Mouse (Mus musculus) gastrocnemius, postnatal 36 days (tissue): ENCODE results near the gene Plch2. TPM values are rescaled to one million over a fixed set of nuclear protein-coding genes. Genes with fewer than 3 reads are reported as not detected.
A peak's percentile ranks its signal among the peaks of the same experiment; 100 is the strongest.

Experiments
- DNase-seq, 2 experiments: peaks; one replicate each; pipeline ENCODE4 v3.0.0; 2022
- intact Hi-C: fragments of 180-260 bp; cut with DNase I; formaldehyde crosslinking; loops from one replicate; pipeline ENCODE4 v1.15.1; 2025
- total RNA-seq, 2 experiments: library from RNA; stranded (reverse); gene quantifications; 2 replicates each; pipeline ENCODE4 v1.2.3; 2021

Plch2 gene
- total RNA-seq, 2 experiments from 2014 or later, result 0.26 to 0.47 TPM

DNA sequence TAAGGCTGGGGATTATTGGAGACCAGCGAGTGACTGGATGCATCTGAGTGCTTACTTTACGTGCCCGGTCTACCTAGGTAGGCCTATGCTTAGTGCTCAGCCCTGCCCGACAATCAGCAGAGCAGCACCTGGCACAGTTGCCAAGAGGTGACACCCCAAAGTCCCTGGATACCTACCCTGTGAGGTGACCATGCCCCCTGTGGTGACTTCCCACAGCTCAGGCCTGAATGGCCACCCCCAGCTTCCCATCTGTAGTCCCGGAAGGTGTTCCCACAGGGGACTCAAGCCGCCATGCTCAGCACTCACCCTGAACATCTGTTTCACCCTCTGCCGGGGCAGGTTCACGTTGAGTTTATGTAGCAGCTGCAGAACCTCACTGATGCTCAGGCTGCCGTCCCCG lies 50.3 kb downstream of the Plch2 start:
- intact Hi-C loops, result no loop called here

DNA sequence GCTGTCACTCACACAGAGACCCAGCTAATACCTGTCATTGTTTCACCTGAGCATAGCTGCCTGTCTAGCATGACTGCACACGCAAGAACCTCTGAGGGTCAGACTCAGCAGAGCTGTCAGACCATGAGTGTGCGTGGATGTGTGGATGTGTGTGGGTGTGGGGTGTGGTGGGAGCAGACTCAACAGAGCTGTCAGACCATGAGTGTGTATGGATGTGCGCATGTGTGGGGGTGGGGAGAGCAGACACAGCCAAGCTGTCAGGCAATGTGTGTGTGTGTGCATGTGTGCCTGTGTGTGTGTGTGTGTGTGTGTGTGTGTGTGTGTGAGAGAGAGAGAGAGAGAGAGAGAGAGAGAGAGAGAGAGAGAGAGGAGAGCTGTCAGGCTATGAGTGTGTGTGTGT lies 51.3 kb downstream of the Plch2 start:
- intact Hi-C loops, result no loop called here
- no peak for DNase-seq

More for the DNA sequence above, 50.3 kb downstream of the Plch2 start:
- DNase-seq, result no peak

- intact Hi-C loops, result no loop called here
- DNase-seq, result no peak
Observed at GRCm38 (mm10) chr4:154999379-154999778, 57.2 kb downstream of the Plch2 start.

DNA sequence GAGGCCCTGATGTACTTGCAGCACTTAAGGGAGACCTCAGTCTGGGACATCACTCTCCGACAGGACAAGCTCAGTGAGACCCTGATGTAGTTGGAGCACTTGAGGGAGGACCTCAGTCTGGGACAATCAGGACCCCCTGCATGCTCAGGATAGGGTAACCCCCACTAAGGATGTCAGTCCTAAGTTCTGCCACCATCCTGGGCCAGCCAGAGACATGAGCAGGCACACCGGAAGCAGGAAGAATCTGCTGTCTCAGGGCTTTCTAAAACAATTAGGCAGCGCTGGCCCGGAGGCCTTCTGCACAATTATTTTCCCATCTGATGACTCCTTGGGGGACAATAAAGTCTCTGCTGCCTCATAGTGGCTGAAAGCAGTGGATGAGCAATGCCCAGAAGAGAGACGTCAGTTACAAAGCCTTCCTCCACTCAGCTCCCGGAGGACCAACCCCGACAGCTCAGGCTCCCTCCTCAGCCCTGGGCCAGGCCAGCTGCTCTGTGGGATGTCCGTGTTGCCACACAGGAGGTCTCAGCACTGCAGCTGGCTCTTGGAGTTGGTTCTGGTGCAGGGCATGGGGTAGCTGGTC lies 59.9 kb downstream of the Plch2 start:
- peak in 1 of 2 experiments; percentile 39 for DNase-seq
- intact Hi-C loops, result no loop called here

DNA sequence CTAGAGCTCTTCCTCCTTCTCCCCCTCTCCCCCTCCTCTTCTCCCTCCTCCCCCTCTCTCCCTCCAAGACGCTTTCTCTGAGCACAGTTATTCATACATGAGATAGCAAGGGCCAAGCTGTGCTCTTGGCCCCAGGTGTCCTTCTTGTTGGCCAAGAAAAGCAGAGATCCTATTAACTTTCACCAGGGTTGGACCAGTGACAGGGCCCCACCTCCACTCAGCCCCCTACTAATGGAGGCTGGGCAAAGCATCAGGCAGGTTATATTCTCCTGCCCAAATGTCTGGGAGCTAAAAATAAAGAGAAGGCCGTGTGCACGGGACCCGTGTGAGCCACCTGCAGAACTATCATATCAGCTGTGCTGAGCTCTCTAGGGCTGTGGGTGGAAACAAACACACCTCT lies 61.7 kb downstream of the Plch2 start:
- no peak for DNase-seq

GRCm38 (mm10) chr4:154986750-154987149 lies 69.8 kb downstream of the Plch2 start:
- no peak for DNase-seq
- intact Hi-C loops, result loop anchor here (5.0 kb wide), 2 partner anchors 44 to 104 kb away; no protein-coding TSS in a partner anchor

More for the DNA sequence above, 61.7 kb downstream of the Plch2 start:
- intact Hi-C loops, result loop anchor here (5.0 kb wide), 1 partner anchor 43 kb away; no protein-coding TSS in a partner anchor

GRCm38 (mm10) chr4:154986096-154986495 lies 70.5 kb downstream of the Plch2 start:
- intact Hi-C loops, result loop anchor here (5.0 kb wide), 2 partner anchors 44 to 104 kb away; no protein-coding TSS in a partner anchor
- peak; percentile 75 to 81 for DNase-seq

DNA sequence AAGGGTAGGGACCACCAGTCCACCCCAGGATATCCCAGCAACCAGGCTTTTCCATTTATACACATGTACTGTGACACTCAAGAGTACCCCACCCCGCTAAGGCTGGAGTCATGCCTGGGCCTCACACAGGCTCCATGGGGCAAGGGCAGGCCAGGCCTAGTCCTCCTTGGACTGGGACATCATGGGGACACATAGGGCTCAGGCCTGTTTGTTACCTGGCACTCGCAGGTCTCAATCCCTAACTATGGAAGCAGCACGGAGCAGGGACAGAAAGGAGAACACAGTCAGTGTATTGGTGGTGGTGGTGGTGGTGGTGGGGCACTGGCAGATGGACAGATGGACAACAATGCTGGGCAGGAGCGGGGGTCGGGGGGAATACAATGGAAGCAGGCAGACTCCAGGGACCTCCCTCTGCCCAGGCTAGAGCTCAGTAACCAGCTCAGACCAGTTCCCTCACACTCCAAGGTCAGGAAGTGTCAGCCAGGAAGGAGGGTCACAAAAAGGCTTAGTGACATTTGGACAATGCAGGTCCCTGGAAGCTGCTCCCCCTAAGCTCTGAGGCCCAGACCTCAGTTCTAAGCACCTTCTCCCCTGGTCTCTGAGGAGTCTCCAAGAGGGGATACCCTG lies 71.3 kb downstream of the Plch2 start:
- DNase-seq, result no peak
- intact Hi-C loops, result loop anchor here (5.0 kb wide), 2 partner anchors 43 to 103 kb away; no protein-coding TSS in a partner anchor

GRCm38 (mm10) chr4:154983767-154984166 lies 72.8 kb downstream of the Plch2 start:
- intact Hi-C loops, result loop anchor here (2.0 kb wide), 1 partner anchor 79 kb away; no protein-coding TSS in a partner anchor
- DNase-seq, result no peak

GRCm38 (mm10) chr4:154982247-154983120 lies 74.1 kb downstream of the Plch2 start:
- intact Hi-C loops, result loop anchor here (2.0 kb wide), 1 partner anchor 80 kb away; no protein-coding TSS in a partner anchor
- DNase-seq, result no peak

DNA sequence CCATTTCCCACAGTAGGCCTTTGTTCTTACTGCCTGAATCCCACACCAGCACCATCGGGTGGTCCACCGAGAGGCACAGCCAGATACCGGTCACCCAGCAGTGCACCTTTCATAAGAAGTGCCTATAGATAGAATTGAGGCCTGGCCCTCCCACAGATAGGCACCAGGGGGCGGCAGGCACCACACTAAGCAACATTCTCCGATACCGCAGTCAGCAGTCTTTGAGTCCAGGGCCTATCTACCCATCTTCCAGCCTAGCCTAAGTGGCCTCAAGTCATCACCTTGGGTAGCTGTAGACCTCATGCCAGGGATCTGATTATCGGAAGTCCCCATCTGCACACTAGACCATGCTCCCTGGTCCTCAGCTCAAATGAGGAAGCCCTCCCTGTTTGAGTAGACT lies 75.1 kb downstream of the Plch2 start:
- intact Hi-C loops, result no loop called here
- peak in 1 of 2 experiments; percentile 42 for DNase-seq

- no peak for DNase-seq
- intact Hi-C loops, result no loop called here
Observed at GRCm38 (mm10) chr4:154981076-154981475, 75.5 kb downstream of the Plch2 start.

DNA sequence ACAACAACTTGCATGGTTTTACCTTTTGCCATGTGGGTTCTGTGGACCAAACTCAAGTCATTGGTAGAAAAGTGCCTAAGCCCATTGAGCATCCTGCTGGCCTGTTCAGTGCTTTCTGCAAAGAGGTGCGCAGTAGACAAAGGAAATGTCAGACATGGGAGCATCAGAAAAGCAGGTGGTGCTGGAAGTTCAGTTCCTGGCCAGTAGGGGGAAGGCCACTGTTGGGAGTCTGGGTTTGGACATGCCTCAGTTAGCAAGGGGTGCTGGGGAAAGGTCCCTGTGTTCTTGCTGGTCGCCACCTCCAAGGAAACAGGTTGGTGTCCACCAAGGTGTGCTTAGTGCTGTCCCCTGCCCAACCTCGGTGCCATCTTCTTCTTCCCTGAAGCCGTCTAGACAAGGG lies 76.5 kb downstream of the Plch2 start:
- DNase-seq, result no peak
- intact Hi-C loops, result no loop called here

DNA sequence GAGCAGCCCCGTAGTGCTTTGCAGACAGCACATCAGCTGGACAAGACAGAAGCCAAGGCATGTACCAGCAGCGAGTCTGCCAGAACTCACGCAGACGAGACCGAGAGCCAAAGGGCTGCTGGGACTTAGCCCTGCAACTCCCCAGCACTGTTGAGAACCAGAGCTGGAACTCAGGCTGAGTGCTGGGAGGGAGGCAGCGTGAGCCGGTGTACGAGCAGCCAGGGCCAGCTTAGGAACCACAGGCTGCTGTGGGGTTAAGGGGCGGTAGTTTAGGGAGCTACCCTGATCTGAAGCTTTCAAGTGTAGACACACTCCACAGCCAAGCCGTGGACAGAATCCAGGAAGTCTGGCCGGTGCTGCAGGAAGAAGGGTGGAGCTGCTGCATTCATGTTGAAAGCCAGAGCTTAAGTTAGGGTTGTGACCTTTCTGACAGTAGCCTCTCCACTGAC lies 82.4 kb downstream of the Plch2 start:
- intact Hi-C loops, result no loop called here
- peak; percentile 62 to 65 for DNase-seq

- intact Hi-C loops, result no loop called here
- DNase-seq, result no peak
Observed at GRCm38 (mm10) chr4:154972546-154972945, 84.0 kb downstream of the Plch2 start.

- DNase-seq, result no peak
- intact Hi-C loops, result no loop called here
Observed at GRCm38 (mm10) chr4:154967173-154967572, 89.4 kb downstream of the Plch2 start.

- intact Hi-C loops, result no loop called here
- DNase-seq, result peak in 1 of 2 experiments; percentile 45
Observed at GRCm38 (mm10) chr4:154965856-154966255, 90.7 kb downstream of the Plch2 start.

- intact Hi-C loops, result no loop called here
- no peak for DNase-seq
Observed at GRCm38 (mm10) chr4:154964581-154965235, 91.9 kb downstream of the Plch2 start.

GRCm38 (mm10) chr4:154963901-154964580 lies 92.5 kb downstream of the Plch2 start, which contains the start of gene Pank4:
Gene Pank4 (plus strand): TSS chr4:154964123.
- intact Hi-C loops, result loop anchor here (2.0 kb wide), 1 partner anchor 19 kb away; no protein-coding TSS in a partner anchor

More at GRCm38 (mm10) chr4:154963901-154964580, 92.5 kb downstream of the Plch2 start, which contains the start of gene Pank4:
- peak; percentile 84 to 90 for DNase-seq
